In genomic region chr8:81806797-81807196, GRCm38 (mm10) we compare ENCODE assay signal across 8 mouse cellular contexts.
DNase-seq lines count a peak whose midpoint lies in the region; ATAC-seq lines count a peak whose summit lies in the region.

No protein-coding gene starts in this region.

- no peak overlapping the region for H3K27ac ChIP-seq in intestine, embryonic 15.5 days
- H3K27ac ChIP-seq in midbrain, embryonic 10.5 days (replicated peaks) = no peak overlapping the region

- no peak overlapping the region for H3K9ac ChIP-seq in intestine, embryonic 15.5 days

- H3K4me3 ChIP-seq in intestine, embryonic 15.5 days (replicated peaks) = no peak overlapping the region
- H3K4me3 ChIP-seq in midbrain, embryonic 10.5 days = no peak overlapping the region

- H3K27me3 ChIP-seq in intestine, embryonic 15.5 days (replicated peaks) = no peaks in the 10 kb centered on the region
- peaks cover 17% of the 10 kb centered on the region for H3K27me3 ChIP-seq in midbrain, embryonic 10.5 days (ENCODE audit: low read depth, poor library complexity, severe bottlenecking)

- H3K4me2 ChIP-seq in intestine, embryonic 15.5 days (replicated peaks) = no peak overlapping the region

- intact Hi-C loops in left cerebral cortex, postnatal 36 days (cut with DNase I) = loop anchor here (2.0 to 5.0 kb wide), 2 partner anchors 329 to 458 kb away; no protein-coding TSS in a partner anchor

- H3K4me1 ChIP-seq in intestine, embryonic 15.5 days (replicated peaks) = no peaks in the 10 kb centered on the region
- H3K4me1 ChIP-seq in midbrain, embryonic 10.5 days = peaks cover 10% of the 10 kb centered on the region

- no peaks in the 10 kb centered on the region for H3K36me3 ChIP-seq in intestine, embryonic 15.5 days
- no peaks in the 10 kb centered on the region for H3K36me3 ChIP-seq in midbrain, embryonic 10.5 days

- peak; percentile 68 for ATAC-seq in intestine, embryonic 15.5 days

- DNase-seq in urinary bladder, adult 18-20 months (ENCODE audit: low spot score in 2 of 2) = peak; percentile 7 to 16
- DNase-seq in urinary bladder, postnatal 10 days (ENCODE audit: low spot score) = no peak
- DNase-seq in embryo, embryonic 10.5 days (ENCODE audit: low spot score) = peak; percentile 89
- peak; percentile 31 to 57 for DNase-seq in gastrocnemius, postnatal 4 days (ENCODE audit: low spot score in 2 of 2)
- peak; percentile 19 to 37 for DNase-seq in left cerebral cortex, postnatal 36 days (ENCODE audit: low spot score in 2 of 2)
- peak; percentile 59 for DNase-seq in midbrain, embryonic 10.5 days (ENCODE audit: low spot score)
- DNase-seq in right cerebral cortex, postnatal 4 days = peak; percentile 43

- H3K9me3 ChIP-seq in intestine, embryonic 15.5 days = no peaks in the 10 kb centered on the region
- no peaks in the 10 kb centered on the region for H3K9me3 ChIP-seq in midbrain, embryonic 10.5 days (replicated peaks)
